Mouse (Mus musculus): ENCODE measurements around the gene Slc44a2. TPM values are rescaled to one million over a fixed set of nuclear protein-coding genes. Genes with fewer than 3 reads are reported as not detected.
A peak's percentile ranks its signal among the peaks of the same experiment; 100 is the strongest.

Gene Slc44a2
- total and polyA plus RNA-seq, 3 experiments = 27.2 to 56.0 (median 30.9) TPM

GRCm38 (mm10) chr9:21332161-21333061 lies 11.9 kb downstream of the Slc44a2 start:
- no peak for DNase-seq

GRCm38 (mm10) chr9:21333523-21333922 lies 13.0 kb downstream of the Slc44a2 start:
- no peak for DNase-seq

GRCm38 (mm10) chr9:21334747-21335146 lies 14.2 kb downstream of the Slc44a2 start:
- no peak for DNase-seq

- DNase-seq = no peak
These were observed 14.9 kb downstream of the Slc44a2 start for GRCm38 (mm10) chr9:21335391-21335790.

GRCm38 (mm10) chr9:21336491-21336890 lies 16.0 kb downstream of the Slc44a2 start:
- no peak for DNase-seq

GRCm38 (mm10) chr9:21337652-21338051 lies 17.2 kb downstream of the Slc44a2 start:
- DNase-seq = no peak

- no peak for DNase-seq
These were observed 19.9 kb downstream of the Slc44a2 start for GRCm38 (mm10) chr9:21340411-21340810.

GRCm38 (mm10) chr9:21346627-21347365 lies 26.3 kb downstream of the Slc44a2 start:
- no peak for DNase-seq

GRCm38 (mm10) chr9:21348152-21348551 lies 27.7 kb downstream of the Slc44a2 start:
- DNase-seq = no peak

- DNase-seq = no peak
These were observed 30.7 kb downstream of the Slc44a2 start for GRCm38 (mm10) chr9:21351178-21351577.

GRCm38 (mm10) chr9:21351702-21352377 lies 31.3 kb downstream of the Slc44a2 start:
- DNase-seq = no peak

- DNase-seq = no peak
These were observed 32.2 kb downstream of the Slc44a2 start for GRCm38 (mm10) chr9:21352463-21353372.

- no peak for DNase-seq
These were observed 32.8 kb downstream of the Slc44a2 start for GRCm38 (mm10) chr9:21353373-21353686.

GRCm38 (mm10) chr9:21354796-21355195 lies 34.3 kb downstream of the Slc44a2 start:
- DNase-seq = no peak

- DNase-seq = peak; percentile 60
These were observed 36.7 kb downstream of the Slc44a2 start for GRCm38 (mm10) chr9:21356981-21357718.

GRCm38 (mm10) chr9:21366541-21367220 lies 46.2 kb downstream of the Slc44a2 start:
- DNase-seq = peak; percentile 54

- peak; percentile 100 for DNase-seq
These were observed 47.0 kb downstream of the Slc44a2 start, which contains the start of gene Ilf3 for GRCm38 (mm10) chr9:21367357-21368111. Gene Ilf3, plus strand, starts transcription at chr9:21367871.

- DNase-seq = peak; percentile 80
These were observed 47.7 kb downstream of the Slc44a2 start for GRCm38 (mm10) chr9:21368131-21368584.

- no peak for DNase-seq
These were observed 48.6 kb downstream of the Slc44a2 start for GRCm38 (mm10) chr9:21369080-21369479.

Data from adrenal gland, adult 2 months (tissue).